Mouse (Mus musculus): ENCODE data around the gene Gm28053. TPM values are rescaled to one million over a fixed set of nuclear protein-coding genes. Genes with fewer than 3 reads are reported as not detected.

The Gm28053 gene
- 0.48 and 1.2 TPM in 2 replicates for polyA plus RNA-seq (2012; rRNA removed)

DNA sequence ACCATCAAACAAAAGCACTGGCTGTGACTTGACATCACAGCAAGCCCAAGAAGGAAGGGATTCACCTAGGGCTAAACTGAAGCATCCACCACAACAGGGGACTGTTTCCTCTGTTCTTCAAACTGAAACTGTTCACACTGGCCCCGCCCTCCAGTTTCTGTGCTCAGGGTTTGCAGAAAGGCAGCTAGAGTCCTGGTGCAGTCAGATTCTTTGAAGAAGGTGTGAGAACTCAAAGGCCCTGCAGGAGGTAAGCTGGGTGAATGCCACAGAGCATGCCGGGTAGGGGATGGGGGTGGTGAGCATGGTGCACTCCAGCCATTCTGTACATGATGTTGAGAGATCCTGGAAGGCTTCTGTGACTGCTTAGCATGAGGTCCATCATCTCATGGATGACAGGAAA is at the start of gene Gm28053, which contains the start of gene Gimap7:
Gene Gm28053, plus strand, starts transcription at position 153 of the 400 bp plus-strand sequence.
Gene Gimap7, plus strand, starts transcription at position 167 of the 400 bp plus-strand sequence.

GRCm38 (mm10) chr6:48675931-48676859 is 42.2 kb upstream of the Gm28053 start, which contains the start of gene Gimap9:
Gimap9 (plus strand) TSS chr6:48676129.

GRCm38 (mm10) chr6:48684319-48684718 is 34.1 kb upstream of the Gm28053 start, which contains the start of gene Gimap4:
Gimap4 (plus strand) TSS chr6:48684549.

GRCm38 (mm10) chr6:48738961-48739779 is 20.8 kb downstream of the Gm28053 start, which contains the start of gene Gimap1:
Gimap1 (plus strand) TSS chr6:48739054.

DNA sequence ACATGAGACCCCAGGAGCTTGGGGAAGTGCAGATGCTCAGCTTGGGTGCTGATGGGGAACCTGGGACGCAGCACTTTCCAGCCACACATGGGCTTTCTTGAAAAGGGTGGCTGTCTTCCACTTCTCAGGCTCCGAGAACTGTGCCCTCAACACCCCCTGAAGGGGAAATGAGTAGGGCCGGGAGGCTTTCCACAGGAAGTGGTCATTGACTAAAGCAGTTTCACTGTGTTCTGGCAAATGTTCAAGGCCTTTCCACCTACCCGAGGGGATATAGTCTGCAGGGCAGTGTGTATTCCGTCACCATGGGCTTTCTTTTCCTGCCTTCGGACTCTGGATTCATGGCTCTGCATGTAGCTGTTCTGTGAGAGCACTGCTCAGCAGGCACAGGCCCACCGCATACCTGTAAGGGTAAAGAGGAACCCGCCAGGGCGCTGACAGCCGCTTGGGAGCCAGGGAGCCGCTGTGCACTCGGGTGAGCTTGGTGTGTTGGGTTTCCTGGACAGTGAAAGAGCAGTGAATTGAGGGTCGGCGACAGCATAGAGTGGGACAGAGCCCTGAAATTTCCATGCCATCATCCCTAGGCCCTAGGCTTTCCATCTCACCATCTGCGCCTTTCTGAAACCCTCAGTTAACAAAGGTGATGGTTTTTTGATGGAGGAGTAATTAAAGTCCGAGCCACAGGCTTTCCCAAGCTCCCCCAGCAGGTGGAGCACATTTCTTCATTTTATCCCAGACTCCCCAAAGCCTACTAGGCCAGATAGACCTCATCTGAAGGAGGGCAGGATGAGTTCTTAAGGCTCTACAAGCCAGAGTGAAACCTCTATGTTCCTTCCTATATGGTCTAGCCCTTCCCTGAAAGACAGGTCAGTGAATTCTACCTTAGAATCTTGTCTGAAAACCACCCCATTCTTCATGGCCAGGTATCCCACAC is 27.8 kb downstream of the Gm28053 start, which contains the start of gene Gimap5:
Gene Gimap5, plus strand, starts transcription at position 239 of the 931 bp plus-strand sequence.

DNA sequence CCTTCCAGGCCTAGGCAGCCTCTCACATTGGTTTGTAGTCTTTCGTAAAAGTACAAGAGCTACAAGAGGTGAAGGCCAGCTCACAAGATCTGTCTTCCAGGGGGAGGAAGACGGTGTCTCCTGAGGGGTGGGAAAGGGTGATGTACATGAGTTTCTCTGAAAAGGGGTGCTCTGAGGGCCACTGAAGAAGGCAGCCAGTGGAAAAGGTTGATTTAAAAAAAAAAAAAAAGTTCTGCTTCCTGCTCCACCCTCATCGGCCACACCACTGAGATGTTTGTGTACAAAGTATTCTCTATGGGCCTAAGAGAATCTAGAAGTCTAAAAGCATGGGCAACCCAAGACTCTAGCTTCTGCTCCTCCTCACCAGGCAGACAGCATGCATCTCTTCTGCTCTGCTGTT is 52.3 kb downstream of the Gm28053 start, which contains the start of gene Gimap3:
Gene Gimap3, minus strand, starts transcription at position 156 of the 400 bp plus-strand sequence.

Other genes starting within 250 kb of the Gm28053 start
- gene Atp6v0e2, start 181.0 kb upstream of the Gm28053 start, polyA plus RNA-seq (2012; rRNA removed) = 145 and 151 TPM in 2 replicates
- 27.3 and 30.0 TPM in 2 replicates for gene Lrrc61, start 163.8 kb upstream of the Gm28053 start, polyA plus RNA-seq (2012; rRNA removed)
- 3.2 and 5.9 TPM in 2 replicates for gene Rarres2, start 145.8 kb upstream of the Gm28053 start, polyA plus RNA-seq (2012; rRNA removed)
- gene Gm45021, start 129.0 kb upstream of the Gm28053 start, polyA plus RNA-seq (2012; rRNA removed) = not detected in 2 replicates
- gene Repin1, start 124.7 kb upstream of the Gm28053 start, polyA plus RNA-seq (2012; rRNA removed) = 49.5 and 49.9 TPM in 2 replicates
- gene Gm44965, start 124.7 kb upstream of the Gm28053 start, polyA plus RNA-seq (2012; rRNA removed) = not detected in 2 replicates
- 10.0 and 11.0 TPM in 2 replicates for gene Zfp775, start 116.5 kb upstream of the Gm28053 start, polyA plus RNA-seq (2012; rRNA removed)
- gene AI854703, start 91.8 kb upstream of the Gm28053 start, polyA plus RNA-seq (2012; rRNA removed) = 8.2 and 8.7 TPM in 2 replicates
- gene Gimap8, start 71.4 kb upstream of the Gm28053 start, polyA plus RNA-seq (2012; rRNA removed) = 1.4 and 1.6 TPM in 2 replicates
- gene Gimap9, start 42.5 kb upstream of the Gm28053 start, polyA plus RNA-seq (2012; rRNA removed) = 1.7 and 3.9 TPM in 2 replicates
- gene Gimap4, start 34.1 kb upstream of the Gm28053 start, polyA plus RNA-seq (2012; rRNA removed) = 1.7 and 3.1 TPM in 2 replicates
- gene Gimap6, start 10.4 kb upstream of the Gm28053 start, polyA plus RNA-seq (2012; rRNA removed) = 5.3 and 7.0 TPM in 2 replicates
- not detected in 2 replicates for gene Gimap7, start within 50 bp of the Gm28053 start, polyA plus RNA-seq (2012; rRNA removed)
- 2.1 and 2.3 TPM in 2 replicates for gene Gimap1, start 20.4 kb downstream of the Gm28053 start, polyA plus RNA-seq (2012; rRNA removed)
- 1.3 and 1.9 TPM in 2 replicates for gene Gimap5, start 27.6 kb downstream of the Gm28053 start, polyA plus RNA-seq (2012; rRNA removed)
- gene Gimap3, start 52.2 kb downstream of the Gm28053 start, polyA plus RNA-seq (2012; rRNA removed) = not detected in 2 replicates
- gene Tmem176a, start 122.3 kb downstream of the Gm28053 start, polyA plus RNA-seq (2012; rRNA removed) = 11.8 and 21.8 TPM in 2 replicates
- 92.3 and 128 TPM in 2 replicates for gene Tmem176b, start 122.9 kb downstream of the Gm28053 start, polyA plus RNA-seq (2012; rRNA removed)
- 0.04 and 0.05 TPM in 2 replicates for gene Aoc1, start 154.3 kb downstream of the Gm28053 start, polyA plus RNA-seq (2012; rRNA removed)
- gene 1600015I10Rik, start 211.3 kb downstream of the Gm28053 start, polyA plus RNA-seq (2012; rRNA removed) = not detected in 2 replicates

Data from central nervous system, embryonic 14 days (tissue).